Mouse (Mus musculus): ENCODE measurements at regions not wholly inside any gene's neighbourhood (a gene's known extent, or its start where the extent isn't known, plus 50 kb on each side); places are given as distances from the start of the nearest gene placed in this dataset.

GRCm38 (mm10) chr13:107306232-107306631 is 284.3 kb upstream of the Kif2a start:
- no peak for DNase-seq (ENCODE audit: low read depth, low spot score)

- no peak for DNase-seq (ENCODE audit: low read depth, low spot score)
Measured at GRCm38 (mm10) chr13:107305738-107306137, 283.8 kb upstream of the Kif2a start.

GRCm38 (mm10) chr13:107303878-107304277 is 282.0 kb upstream of the Kif2a start:
- DNase-seq (ENCODE audit: low read depth, low spot score) = no peak

- no peak for DNase-seq (ENCODE audit: low read depth, low spot score)
Measured at GRCm38 (mm10) chr13:107303322-107303721, 281.4 kb upstream of the Kif2a start.

GRCm38 (mm10) chr13:107300792-107301191 is 278.9 kb upstream of the Kif2a start:
- DNase-seq (ENCODE audit: low read depth, low spot score) = no peak

GRCm38 (mm10) chr13:107264581-107264980 is 242.7 kb upstream of the Kif2a start:
- no peak for DNase-seq (ENCODE audit: low read depth, low spot score)

- DNase-seq (ENCODE audit: low read depth, low spot score) = no peak
Measured at GRCm38 (mm10) chr13:107261479-107262050, 239.6 kb upstream of the Kif2a start.

GRCm38 (mm10) chr13:107260274-107260673 is 238.3 kb upstream of the Kif2a start:
- no peak for DNase-seq (ENCODE audit: low read depth, low spot score)

GRCm38 (mm10) chr13:107247792-107248505 is 226.0 kb upstream of the Kif2a start:
- no peak for DNase-seq (ENCODE audit: low read depth, low spot score)

GRCm38 (mm10) chr13:107246956-107247751 is 225.2 kb upstream of the Kif2a start:
- DNase-seq (ENCODE audit: low read depth, low spot score) = no peak

- no peak for DNase-seq (ENCODE audit: low read depth, low spot score)
Measured at GRCm38 (mm10) chr13:107244173-107244572, 222.2 kb upstream of the Kif2a start.

- no peak for DNase-seq (ENCODE audit: low read depth, low spot score)
Measured at GRCm38 (mm10) chr13:107239035-107239387, 217.1 kb upstream of the Kif2a start.

- no peak for DNase-seq (ENCODE audit: low read depth, low spot score)
Measured at GRCm38 (mm10) chr13:107238364-107239034, 216.6 kb upstream of the Kif2a start.

- no peak for DNase-seq (ENCODE audit: low read depth, low spot score)
Measured at GRCm38 (mm10) chr13:107219456-107219855, 197.5 kb upstream of the Kif2a start.

- no peak for DNase-seq (ENCODE audit: low read depth, low spot score)
Measured at GRCm38 (mm10) chr13:107218351-107218750, 196.4 kb upstream of the Kif2a start.

- no peak for DNase-seq (ENCODE audit: low read depth, low spot score)
Measured at GRCm38 (mm10) chr13:107217825-107218224, 195.9 kb upstream of the Kif2a start.

GRCm38 (mm10) chr13:107213281-107213680 is 191.4 kb upstream of the Kif2a start:
- no peak for DNase-seq (ENCODE audit: low read depth, low spot score)

GRCm38 (mm10) chr13:107210676-107211075 is 188.8 kb upstream of the Kif2a start:
- no peak for DNase-seq (ENCODE audit: low read depth, low spot score)

GRCm38 (mm10) chr13:107207354-107208181 is 185.6 kb upstream of the Kif2a start:
- DNase-seq (ENCODE audit: low read depth, low spot score) = peak; percentile 54

- no peak for DNase-seq (ENCODE audit: low read depth, low spot score)
Measured at GRCm38 (mm10) chr13:107199875-107200274, 177.9 kb upstream of the Kif2a start.

GRCm38 (mm10) chr13:107193426-107193825 is 171.5 kb upstream of the Kif2a start:
- DNase-seq (ENCODE audit: low read depth, low spot score) = no peak
